Mouse (Mus musculus) MEL-GATA-1-ER (cell line): ENCODE measurements around the gene Rufy1.

Source experiments
- DNase-seq: peaks from one replicate; pipeline ENCODE4 v3.0.0-alpha.2; 2012; ENCODE audit warnings: low read depth; ENCODE audit errors: extremely low read depth

Rufy1 gene

DNA sequence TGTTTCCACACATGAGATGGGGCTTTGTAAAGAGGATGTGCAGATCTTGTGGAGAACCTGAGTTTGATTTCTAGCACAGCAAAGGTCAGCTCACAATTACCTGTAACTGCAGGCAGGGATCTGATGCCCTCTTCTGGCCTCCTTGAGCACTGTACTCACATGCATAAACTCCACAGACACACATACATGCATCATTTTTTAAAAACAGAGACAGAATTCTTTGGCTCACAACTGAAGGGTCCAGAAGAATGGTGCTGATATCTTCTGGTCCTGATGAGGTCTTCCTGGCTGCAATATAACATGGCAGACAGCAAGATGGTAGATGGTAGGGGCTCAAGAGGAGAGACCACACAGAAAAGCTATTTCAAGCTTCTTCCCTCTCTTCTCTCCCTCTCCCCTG lies 76.8 kb downstream of the Rufy1 start, which contains the start of gene Cby3:
TSS of gene Cby3 (plus strand) at position 301 of the 400 bp plus-strand sequence.
- DNase-seq, result no peak

DNA sequence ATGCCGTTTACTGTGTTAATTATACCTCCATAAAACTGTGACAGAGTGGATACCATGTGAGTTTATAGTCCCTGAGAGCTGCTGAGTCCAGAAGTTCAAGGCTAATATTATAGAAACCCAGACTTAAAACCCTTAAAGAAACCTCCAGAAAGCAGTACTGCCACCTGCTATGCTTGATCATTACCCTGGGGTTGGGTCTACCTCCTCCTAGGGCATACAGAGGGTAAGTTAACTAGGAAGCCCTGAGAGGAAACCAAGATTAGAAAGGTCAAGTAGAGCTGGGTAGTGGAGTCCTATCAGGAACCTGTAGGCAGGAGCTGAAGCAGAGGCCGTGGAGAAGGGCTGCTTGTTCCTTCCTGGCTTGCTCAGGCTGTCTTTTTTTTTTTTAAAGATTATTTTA lies 78.7 kb downstream of the Rufy1 start:
- DNase-seq, result no peak

DNA sequence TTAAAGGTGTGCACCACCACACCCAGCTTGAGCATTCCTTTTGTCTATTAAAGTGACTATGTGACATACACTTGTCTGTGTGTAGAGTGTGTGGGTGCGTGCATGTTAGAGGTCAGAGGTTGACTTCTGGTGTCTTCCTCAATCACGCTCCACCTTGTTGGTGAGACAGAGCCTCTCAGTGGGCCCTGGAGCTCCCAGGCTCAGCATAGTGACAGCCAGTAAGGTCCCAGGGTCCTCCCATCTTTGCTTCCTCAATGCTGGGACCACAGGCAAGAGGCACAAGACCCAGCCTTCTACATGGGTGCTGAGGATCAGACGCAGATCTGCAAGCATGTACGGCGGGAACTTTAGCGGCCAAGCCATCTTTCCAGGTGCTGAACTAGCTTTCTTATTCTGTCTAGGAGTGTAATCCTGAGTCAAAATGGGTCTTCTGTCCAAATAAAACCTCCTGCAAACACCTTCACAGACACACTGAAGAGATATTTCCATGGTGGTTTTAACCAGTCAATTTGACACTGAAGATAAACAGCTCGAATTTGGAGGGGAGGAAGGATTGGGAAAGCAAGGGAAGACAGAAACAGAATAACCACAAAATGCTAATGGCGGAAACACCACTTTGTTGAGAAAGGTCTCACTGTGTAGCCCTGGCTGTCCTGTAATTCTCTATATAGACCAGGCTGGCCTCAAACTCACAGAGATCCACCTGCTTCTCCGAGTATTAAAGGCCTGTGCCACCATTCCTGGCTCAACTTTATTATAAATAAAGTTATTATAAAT lies 84.5 kb downstream of the Rufy1 start:
- no peak for DNase-seq

DNA sequence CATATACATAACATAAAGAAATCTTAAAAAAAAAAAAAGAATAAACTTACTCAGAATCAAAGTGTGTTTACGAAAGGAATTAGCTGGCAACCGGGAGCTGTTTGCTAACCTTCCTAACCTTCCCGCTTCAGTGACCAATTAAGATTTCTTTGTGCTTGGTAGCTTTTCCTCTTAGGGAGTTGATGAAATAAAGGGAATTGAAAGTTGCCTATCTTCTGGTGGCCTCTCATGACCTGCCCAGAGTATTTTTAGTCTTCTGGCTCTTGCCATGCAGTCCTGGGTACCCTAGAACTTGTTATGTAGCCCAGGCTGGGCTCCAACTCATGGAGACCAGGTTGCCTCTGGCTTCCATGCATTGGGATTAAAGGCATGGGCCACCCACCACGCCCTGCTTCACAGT lies 85.4 kb downstream of the Rufy1 start:
- DNase-seq, result no peak
